22 mouse cellular contexts compared by ENCODE assay signal in genomic region chr19:43600545-43601331, GRCm38 (mm10). TPM values are rescaled to one million over a fixed set of nuclear protein-coding genes. Genes with fewer than 3 reads are reported as not detected.
DNase-seq lines count a peak whose midpoint lies in the region; ATAC-seq lines count a peak whose summit lies in the region.
"Had no signal": no experiment of that assay in that cellular context is flagged by ENCODE, and none has a peak within 500 bp of the region (broad histone marks: within the 10 kb centered on the region; RNA-seq: fewer than 3 reads in every experiment).

No protein-coding gene starts in this region.

- peaks cover 99% of the 10 kb centered on the region for H3K27me3 ChIP-seq in hindbrain, embryonic 11.5 days (ENCODE audit: control insufficient read depth, insufficient read depth, low read length)
- H3K27me3 ChIP-seq in hindbrain, embryonic 14.5 days (ENCODE audit: control insufficient read depth, insufficient read depth, low read length): peaks cover 100% of the 10 kb centered on the region
- H3K27me3 ChIP-seq in neural tube, embryonic 15.5 days (replicated peaks): peaks cover 100% of the 10 kb centered on the region
- peaks cover 63% of the 10 kb centered on the region for H3K27me3 ChIP-seq in intestine, embryonic 15.5 days (replicated peaks)
- peaks cover 99% of the 10 kb centered on the region for H3K27me3 ChIP-seq in neural tube, embryonic 11.5 days (ENCODE audit: control insufficient read depth, insufficient read depth, low read length)

- ATAC-seq in hindbrain, embryonic 11.5 days (ENCODE audit: low FRiP score): no peak
- no peak for ATAC-seq in hindbrain, embryonic 14.5 days (ENCODE audit: low FRiP score)
- no peak for ATAC-seq in neural tube, embryonic 15.5 days (ENCODE audit: low FRiP score)
- ATAC-seq in intestine, embryonic 15.5 days: 0 out of 2 replicates have a peak, but pooled peaks have one; percentile 3
- ATAC-seq in neural tube, embryonic 11.5 days (ENCODE audit: insufficient read depth, low FRiP score, low TSS enrichment): no peak
- ATAC-seq: hindbrain, embryonic 16.5 days; midbrain, embryonic 13.5 days had no signal

- H3K4me1 ChIP-seq in hindbrain, embryonic 11.5 days (replicated peaks; ENCODE audit: control insufficient read depth, insufficient read depth, low read length): 0 out of 2 replicates have a peak, but pooled peaks cover 3% of the 10 kb centered on the region
- H3K4me1 ChIP-seq in hindbrain, embryonic 14.5 days (replicated peaks; ENCODE audit: control insufficient read depth, insufficient read depth, low read length): no peaks in the 10 kb centered on the region
- H3K4me1 ChIP-seq in neural tube, embryonic 15.5 days: peaks cover 11% of the 10 kb centered on the region; the same call in 1 of the 2 replicates
- H3K4me1 ChIP-seq in intestine, embryonic 15.5 days (replicated peaks): peaks cover 32% of the 10 kb centered on the region
- H3K4me1 ChIP-seq in neural tube, embryonic 11.5 days (ENCODE audit: control insufficient read depth, insufficient read depth, low read length): peaks cover 13% of the 10 kb centered on the region

- DNase-seq in hindbrain, embryonic 11.5 days (ENCODE audit: low spot score): peak; percentile 62
- no peak for DNase-seq in hindbrain, embryonic 14.5 days (ENCODE audit: low spot score)
- DNase-seq in neural tube, embryonic 10.5 days (ENCODE audit: extremely low spot score, low spot score): peak; percentile 49
- peak; percentile 40 for DNase-seq in neural tube, embryonic 11.5 days (ENCODE audit: low spot score)
- DNase-seq in cerebellum, adult 8-10 months: no peak
- DNase-seq in heart, adult 8-10 months (ENCODE audit: low spot score): no peak
- DNase-seq: adrenal gland, postnatal 25 days; cerebellum, adult 9-11 months; gastrocnemius, postnatal 25 days; lung, adult 18-20 months; lung, postnatal 36 days; thymus, postnatal 25 days had no signal

- no peaks in the 10 kb centered on the region for H3K9me3 ChIP-seq in hindbrain, embryonic 11.5 days (ENCODE audit: control insufficient read depth, low read length)
- H3K9me3 ChIP-seq in hindbrain, embryonic 14.5 days (ENCODE audit: control insufficient read depth, low read length): no peaks in the 10 kb centered on the region
- no peaks in the 10 kb centered on the region for H3K9me3 ChIP-seq in neural tube, embryonic 15.5 days (replicated peaks)
- H3K9me3 ChIP-seq in intestine, embryonic 15.5 days: no peaks in the 10 kb centered on the region
- no peaks in the 10 kb centered on the region for H3K9me3 ChIP-seq in neural tube, embryonic 11.5 days (ENCODE audit: control insufficient read depth, low read length)
- H3K9me3 ChIP-seq: G1E; midbrain, embryonic 13.5 days; neural tube, embryonic 12.5 days had no signal

- H3K4me3 ChIP-seq in hindbrain, embryonic 11.5 days (ENCODE audit: low read depth, low read length): no peak overlapping the region
- H3K4me3 ChIP-seq in hindbrain, embryonic 14.5 days (replicated peaks; ENCODE audit: low read length): no peak overlapping the region
- H3K4me3 ChIP-seq in neural tube, embryonic 15.5 days (replicated peaks): no peak overlapping the region
- no peak overlapping the region for H3K4me3 ChIP-seq in intestine, embryonic 15.5 days (replicated peaks)
- H3K4me3 ChIP-seq in neural tube, embryonic 11.5 days (ENCODE audit: low read depth, low read length): no peak overlapping the region
- H3K4me3 ChIP-seq: layer of hippocampus, adult 2 months; left cerebral cortex, adult 2 months; midbrain, embryonic 13.5 days; neural tube, embryonic 12.5 days had no signal

- under 1% methylated on average over 33 of the region's 33 CpGs for WGBS in hindbrain, embryonic 11.5 days
- WGBS in hindbrain, embryonic 14.5 days: 2% methylated on average over 33 of the region's 33 CpGs
- 2% methylated on average over 33 of the region's 33 CpGs for WGBS in neural tube, embryonic 15.5 days
- 17% methylated on average over 33 of the region's 33 CpGs for WGBS in intestine, embryonic 15.5 days
- under 1% methylated on average over 32 of the region's 33 CpGs for WGBS in neural tube, embryonic 11.5 days

- no peaks in the 10 kb centered on the region for H3K36me3 ChIP-seq in hindbrain, embryonic 11.5 days (ENCODE audit: control insufficient read depth, insufficient read depth, low read length)
- H3K36me3 ChIP-seq in hindbrain, embryonic 14.5 days (replicated peaks; ENCODE audit: control insufficient read depth, insufficient read depth): no peaks in the 10 kb centered on the region
- no peaks in the 10 kb centered on the region for H3K36me3 ChIP-seq in neural tube, embryonic 15.5 days
- H3K36me3 ChIP-seq in intestine, embryonic 15.5 days: no peaks in the 10 kb centered on the region
- H3K36me3 ChIP-seq in neural tube, embryonic 11.5 days (ENCODE audit: control insufficient read depth, insufficient read depth, low read length): no peaks in the 10 kb centered on the region
- H3K36me3 ChIP-seq: G1E; midbrain, embryonic 13.5 days; neural tube, embryonic 12.5 days had no signal

- H3K4me2 ChIP-seq in hindbrain, embryonic 11.5 days (replicated peaks; ENCODE audit: low read depth, low read length): no peak overlapping the region
- no peak overlapping the region for H3K4me2 ChIP-seq in hindbrain, embryonic 14.5 days (replicated peaks)
- no peak overlapping the region for H3K4me2 ChIP-seq in neural tube, embryonic 15.5 days
- H3K4me2 ChIP-seq in intestine, embryonic 15.5 days (replicated peaks): peak overlapping the region; percentile 59
- no peak overlapping the region for H3K4me2 ChIP-seq in neural tube, embryonic 11.5 days (ENCODE audit: low read depth)
- H3K4me2 ChIP-seq: midbrain, embryonic 13.5 days had no signal

- H3K9ac ChIP-seq in hindbrain, embryonic 11.5 days (ENCODE audit: low read depth, low read length): no peak overlapping the region
- no peak overlapping the region for H3K9ac ChIP-seq in hindbrain, embryonic 14.5 days
- H3K9ac ChIP-seq in neural tube, embryonic 15.5 days (replicated peaks): no peak overlapping the region
- H3K9ac ChIP-seq in intestine, embryonic 15.5 days: 0 out of 2 replicates have a peak overlapping the region, but pooled peaks have one; percentile 19
- H3K9ac ChIP-seq in neural tube, embryonic 11.5 days (ENCODE audit: low read length): no peak overlapping the region
- H3K9ac ChIP-seq: midbrain, embryonic 13.5 days; neural tube, embryonic 12.5 days had no signal

- no peak overlapping the region for H3K27ac ChIP-seq in hindbrain, embryonic 11.5 days (ENCODE audit: low read depth, low read length)
- no peak overlapping the region for H3K27ac ChIP-seq in hindbrain, embryonic 14.5 days
- H3K27ac ChIP-seq in neural tube, embryonic 15.5 days (replicated peaks): no peak overlapping the region
- peak overlapping the region; percentile 34; the same call in 1 of the 2 replicates for H3K27ac ChIP-seq in intestine, embryonic 15.5 days
- H3K27ac ChIP-seq in neural tube, embryonic 11.5 days (ENCODE audit: low read depth, low read length): no peak overlapping the region
- H3K27ac ChIP-seq: layer of hippocampus, adult 2 months; left cerebral cortex, adult 2 months; midbrain, embryonic 13.5 days; neural tube, embryonic 12.5 days had no signal

RNA-seq across cellular contexts. Expression of gene Nkx2-3, which starts 11.4 kb away (rescaled TPM):
- 0.20 and 0.38 TPM in 2 replicates for polyA plus RNA-seq in hindbrain, embryonic 11.5 days (2014; fragmentation: Nextera tagmentation; extraction: Ambion mirVana)
- polyA plus RNA-seq in hindbrain, embryonic 14.5 days (2014; fragmentation: Nextera tagmentation; extraction: Ambion mirVana): not detected in 2 replicates
- polyA plus RNA-seq in neural tube, embryonic 15.5 days (2015; fragmentation: Nextera tagmentation; extraction: Ambion mirVana): 5.5 TPM in 1 of 2 replicates, not detected in the other
- polyA plus RNA-seq in intestine, embryonic 15.5 days (2015; fragmentation: Nextera tagmentation; extraction: Ambion mirVana): 80.9 and 88.1 TPM in 2 replicates
- polyA plus RNA-seq in neural tube, embryonic 11.5 days (2014; fragmentation: Nextera tagmentation; extraction: Ambion mirVana): 0.11 and 0.41 TPM in 2 replicates
- total RNA-seq in heart, adult 8-10 months (2022): not detected
- total RNA-seq: adrenal gland, postnatal 25 days; gastrocnemius, postnatal 25 days; layer of hippocampus, adult 2 months; left cerebral cortex, adult 2 months had no signal
- polyA plus RNA-seq: G1E; heart, postnatal 0 days; hindbrain, embryonic 16.5 days; limb, embryonic 14.5 days; neural tube, embryonic 12.5 days had no signal

Comparison
In these comparisons a context has a peak if more than half of its experiments do, and no peak if none do; other contexts are left out.
1. DNase-seq: peak in hindbrain, embryonic 11.5 days (single experiment), neural tube, embryonic 10.5 days (single experiment) and neural tube, embryonic 11.5 days (single experiment); none in hindbrain, embryonic 14.5 days (single experiment), cerebellum, adult 8-10 months (single experiment) and heart, adult 8-10 months (single experiment).
2. RNA of gene Nkx2-3, which starts 11.4 kb away (polyA plus RNA-seq): 80.9 to 88.1 TPM in intestine, embryonic 15.5 days; 0.20 to 0.38 TPM in hindbrain, embryonic 11.5 days, 0.11 to 0.41 TPM in neural tube, embryonic 11.5 days, not detected in hindbrain, embryonic 14.5 days and 5.5 TPM in neural tube, embryonic 15.5 days; every median in the first group is over 10 times any median in the second.